Mouse (Mus musculus) limb, embryonic 11.5 days (tissue): ENCODE data around the gene Adamtsl5. TPM values are rescaled to one million over a fixed set of nuclear protein-coding genes. Genes with fewer than 3 reads are reported as not detected.
"Not testable (repeated sequence)": the region's sequence is repeated elsewhere in the genome, so short reads cannot be mapped to it uniquely, and the experiment has no call there.

ENCODE experiments used
- ATAC-seq: fragments of 200-750 bp; cut with Nextera tagmentation; 2 replicates; pipeline ENCODE4 v1.8.0; 2017; ENCODE audit warnings: low read depth; ENCODE audit not compliant: insufficient number of reproducible peaks, low FRiP score, low TSS enrichment
- DNase-seq: peaks from one replicate; pipeline ENCODE4 v3.0.0-alpha.2; 2015; ENCODE audit warnings: low spot score
- H3K27ac ChIP-seq: fragments of 300-500 bp; sonication (generic); replicated peaks from 2 replicates; pipeline ENCODE4 v1.5.1; 2014; ENCODE audit warnings: low read depth, mild to moderate bottlenecking, low read length
- H3K27me3 ChIP-seq: fragments of 300-500 bp; sonication (generic); 2 replicates; pipeline ENCODE4 v1.6.1; 2014; ENCODE audit warnings: mild to moderate bottlenecking, low read length, mixed read lengths; ENCODE audit not compliant: control insufficient read depth, insufficient read depth
- H3K36me3 ChIP-seq: fragments of 300-500 bp; sonication (generic); 2 replicates; pipeline ENCODE4 v1.6.1; 2014; ENCODE audit warnings: mild to moderate bottlenecking, low read length, moderate library complexity, mixed read lengths; ENCODE audit not compliant: control insufficient read depth, insufficient read depth
- H3K4me1 ChIP-seq: fragments of 300-500 bp; sonication (generic); 2 replicates; pipeline ENCODE4 v1.6.1; 2014; ENCODE audit warnings: low read length, mixed read lengths; ENCODE audit not compliant: control insufficient read depth, insufficient read depth
- H3K4me2 ChIP-seq: fragments of 300-500 bp; sonication (generic); 2 replicates; pipeline ENCODE4 v1.6.1; 2014; ENCODE audit warnings: low read depth, mild to moderate bottlenecking, moderate library complexity; ENCODE audit not compliant: severe bottlenecking
- H3K4me3 ChIP-seq: fragments of 300-500 bp; sonication (generic); 2 replicates; pipeline ENCODE4 v1.5.1; 2014; ENCODE audit warnings: low read depth, low read length
- H3K9ac ChIP-seq: fragments of 300-500 bp; sonication (generic); 2 replicates; pipeline ENCODE4 v1.6.1; 2014; ENCODE audit warnings: mild to moderate bottlenecking, low read length
- H3K9me3 ChIP-seq: fragments of 300-500 bp; sonication (generic); 2 replicates; pipeline ENCODE4 v1.6.1; 2016; ENCODE audit warnings: low read length; ENCODE audit not compliant: control insufficient read depth
- WGBS: fragments of 180-500 bp; shearing (Covaris S2); extraction: QIAGEN DNeasy Blood & Tissue Kit; methylation state at CpG from one replicate; pipeline ENCODE4 v1.1.7; 2014; 5-methylcytosine and 5-hydroxymethylcytosine counted together
- polyA plus RNA-seq: library from polyadenylated mRNA; unstranded; fragments of >200 nt; fragmentation: Nextera tagmentation; extraction: Ambion mirVana; gene quantifications from 2 replicates; pipeline ENCODE4 v1.2.1, GENCODE M21; 2014

Gene Adamtsl5
- polyA plus RNA-seq, 1 experiment from 2014 or later: 0.28 TPM

DNA sequence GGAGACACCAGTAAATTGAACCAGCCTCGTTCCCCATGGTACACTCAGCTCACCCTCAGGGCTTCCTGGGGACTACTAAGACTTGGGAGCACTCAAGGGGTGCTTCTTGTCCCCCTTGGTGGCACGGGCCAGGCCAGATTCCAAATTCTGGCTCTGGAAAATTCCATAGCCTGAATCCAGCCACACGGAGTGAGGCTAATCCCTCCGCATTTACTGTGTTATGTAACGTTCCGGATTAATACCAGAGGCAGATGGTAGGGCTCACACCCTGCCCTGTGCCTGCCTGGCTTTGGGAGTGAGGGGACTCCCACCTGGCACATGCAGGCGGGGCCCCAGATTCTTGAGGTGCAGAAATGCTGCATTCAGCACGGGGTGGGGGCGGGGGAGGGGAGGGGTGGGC is 7.2 kb upstream of the Adamtsl5 start:
- Histone ChIP-seq H3K27ac (no peak overlapping the region), H3K4me2 (0 out of 2 replicates have a peak overlapping the region, but pooled peaks have one; percentile 2), H3K9me3 (0 out of 2 replicates have a peak, but pooled peaks cover 3% of the 10 kb centered on the region), H3K36me3 (no peaks in the 10 kb centered on the region), H3K27me3 (peaks cover 81% of the 10 kb centered on the region), H3K9ac (no peak overlapping the region), H3K4me3 (no peak overlapping the region), H3K4me1 (peaks cover 9% of the 10 kb centered on the region)
- WGBS: 5% methylated on average over 9 of the region's 9 CpGs
- DNase-seq (no peak), ATAC-seq (no peak)

DNA sequence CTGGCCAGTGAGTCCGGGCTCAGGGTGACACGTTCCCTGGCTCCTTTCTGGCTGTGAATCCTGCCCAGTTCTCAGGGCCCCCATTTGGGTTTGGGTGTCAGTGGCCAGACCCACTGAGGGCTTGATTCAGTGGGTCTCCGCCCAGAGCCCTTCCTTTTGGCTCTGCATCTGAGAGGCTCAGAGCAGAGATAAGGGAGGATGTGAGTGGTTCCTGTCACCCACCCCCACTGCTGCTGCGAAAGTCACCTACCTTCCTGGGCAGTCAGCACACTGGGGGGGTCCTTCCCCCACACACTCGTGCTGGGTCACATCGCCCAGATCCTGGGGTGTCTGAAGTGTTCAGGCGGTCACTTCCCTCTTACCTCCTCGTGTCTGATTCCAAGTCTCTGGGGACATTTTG is 4.5 kb upstream of the Adamtsl5 start:
- Histone ChIP-seq H3K4me2 (no peak overlapping the region), H3K4me3 (no peak overlapping the region), H3K27me3 (peaks cover 92% of the 10 kb centered on the region), H3K27ac (no peak overlapping the region), H3K4me1 (peaks cover 20% of the 10 kb centered on the region), H3K9me3 (0 out of 2 replicates have a peak, but pooled peaks cover 3% of the 10 kb centered on the region), H3K9ac (no peak overlapping the region), H3K36me3 (no peaks in the 10 kb centered on the region)
- DNase-seq: no peak
- ATAC-seq: no peak
- 66% methylated on average over 8 of the region's 8 CpGs for WGBS

DNA sequence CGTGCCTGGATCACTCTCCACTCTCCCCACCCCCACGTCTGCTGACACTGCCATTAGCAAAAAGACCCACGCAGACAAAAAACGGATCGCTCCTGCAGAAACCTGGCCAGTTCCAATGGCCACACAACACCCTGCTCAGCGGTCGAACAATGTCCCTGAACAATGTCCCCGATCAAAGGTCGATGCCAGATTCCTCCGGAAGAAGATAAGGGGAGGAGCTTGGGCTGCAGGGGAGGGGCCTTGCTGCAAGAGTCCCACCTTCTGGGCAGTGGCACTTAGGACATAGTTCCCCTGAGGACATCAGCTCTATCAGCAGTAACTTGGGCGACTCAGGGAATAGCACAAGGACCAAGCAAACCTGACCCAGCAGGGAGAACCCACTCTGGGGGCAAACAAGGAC is 3.7 kb upstream of the Adamtsl5 start:
- ATAC-seq (no peak), DNase-seq (no peak)
- H3K36me3 ChIP-seq: no peaks in the 10 kb centered on the region
- H3K4me3 ChIP-seq: no peak overlapping the region
- H3K27ac ChIP-seq: no peak overlapping the region
- WGBS: 34% methylated on average over 11 of the region's 11 CpGs
- peaks cover 91% of the 10 kb centered on the region for H3K27me3 ChIP-seq
- H3K4me1 ChIP-seq: peaks cover 18% of the 10 kb centered on the region
- H3K9me3 ChIP-seq: 0 out of 2 replicates have a peak, but pooled peaks cover 3% of the 10 kb centered on the region
- no peak overlapping the region for H3K9ac ChIP-seq
- no peak overlapping the region for H3K4me2 ChIP-seq

DNA sequence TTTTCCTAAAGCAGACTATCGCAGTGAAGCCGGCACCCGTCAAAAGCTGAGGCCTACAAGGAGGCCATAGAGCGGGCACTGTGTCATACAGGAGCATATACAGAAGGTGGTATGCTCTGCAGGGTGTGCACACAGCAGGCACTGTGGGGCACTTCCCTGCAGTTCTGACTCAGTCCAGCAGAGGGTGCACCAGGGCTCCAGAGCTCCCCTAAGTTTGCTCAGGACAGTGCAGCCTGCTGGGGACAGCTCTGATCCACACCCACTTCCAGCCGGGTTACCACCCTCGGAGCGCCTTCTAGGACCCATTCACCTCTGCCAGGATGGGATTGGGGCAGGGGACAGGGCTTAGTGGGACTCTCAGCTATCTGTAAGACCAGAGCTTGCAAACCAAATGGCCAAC is 2.1 kb upstream of the Adamtsl5 start:
- peaks cover 90% of the 10 kb centered on the region for H3K27me3 ChIP-seq
- 2% methylated on average over 7 of the region's 7 CpGs for WGBS
- no peaks in the 10 kb centered on the region for H3K9me3 ChIP-seq
- ATAC-seq (peak; percentile 45; the same call in 1 of the 2 replicates), DNase-seq (peak; percentile 93)
- H3K27ac ChIP-seq: no peak overlapping the region
- H3K4me1 ChIP-seq: peaks cover 10% of the 10 kb centered on the region; the same call in 1 of the 2 replicates
- no peaks in the 10 kb centered on the region for H3K36me3 ChIP-seq
- no peak overlapping the region for H3K4me3 ChIP-seq
- H3K4me2 ChIP-seq: no peak overlapping the region
- no peak overlapping the region for H3K9ac ChIP-seq

DNA sequence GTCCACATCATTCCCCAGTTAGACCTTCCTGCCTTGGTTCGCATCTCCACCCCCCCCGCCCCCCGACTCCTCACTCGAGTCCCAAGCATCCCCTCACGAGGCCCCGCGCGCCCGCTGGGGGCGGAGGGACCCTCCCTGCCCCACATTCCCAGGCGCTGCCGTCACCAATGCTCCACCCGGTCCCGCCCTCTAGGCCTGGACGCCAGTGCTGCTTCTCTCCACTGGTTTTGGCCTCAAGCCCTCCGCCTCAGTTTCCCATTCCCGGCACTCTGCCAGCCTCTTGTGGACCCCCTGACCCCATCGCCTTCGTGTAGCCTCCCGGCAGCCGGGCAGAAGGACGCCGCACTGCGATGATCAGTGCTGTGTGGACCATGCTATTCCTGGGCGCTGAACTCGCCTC is 769 bp upstream of the Adamtsl5 start:
- peaks cover 91% of the 10 kb centered on the region for H3K27me3 ChIP-seq
- peak overlapping the region; percentile 31; the same call in 1 of the 2 replicates for H3K4me2 ChIP-seq
- H3K4me3 ChIP-seq: peak overlapping the region; percentile 2; the same call in 1 of the 2 replicates
- H3K4me1 ChIP-seq: peaks cover 10% of the 10 kb centered on the region; the same call in 1 of the 2 replicates
- WGBS: 21% methylated on average over 25 of the region's 26 CpGs
- H3K27ac ChIP-seq: no peak overlapping the region
- H3K9me3 ChIP-seq: no peaks in the 10 kb centered on the region
- no peak overlapping the region for H3K9ac ChIP-seq
- ATAC-seq: no peak
- no peaks in the 10 kb centered on the region for H3K36me3 ChIP-seq
- no peak for DNase-seq

DNA sequence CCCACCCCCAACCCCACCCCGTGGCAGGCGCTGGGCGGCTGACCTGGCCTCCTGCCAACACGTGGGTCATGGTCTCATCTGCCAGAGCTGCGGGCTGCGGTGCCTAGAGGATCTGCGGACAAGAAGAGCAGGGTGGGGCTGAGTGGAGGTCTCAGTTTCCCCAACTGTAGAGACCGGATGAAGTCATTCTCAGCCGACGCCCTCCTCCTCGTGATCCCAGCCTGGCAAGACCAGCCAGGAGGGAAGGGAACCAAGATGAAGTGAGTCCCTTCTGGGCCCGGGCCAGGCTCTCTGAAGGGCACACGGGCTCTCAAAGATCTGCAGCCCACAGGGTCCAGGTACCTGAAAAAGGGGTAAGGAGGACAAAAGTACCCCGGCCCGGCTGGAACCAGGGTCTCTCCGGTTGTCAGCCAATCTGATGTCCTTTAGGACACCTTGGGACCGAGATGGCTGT is 671 bp downstream of the Adamtsl5 start:
- DNase-seq (no peak), ATAC-seq (no peak)
- Histone ChIP-seq H3K4me1 (peaks cover 10% of the 10 kb centered on the region; the same call in 1 of the 2 replicates), H3K4me3 (no peak overlapping the region), H3K27ac (no peak overlapping the region), H3K9me3 (no peaks in the 10 kb centered on the region), H3K4me2 (no peak overlapping the region), H3K27me3 (peaks cover 95% of the 10 kb centered on the region), H3K36me3 (no peaks in the 10 kb centered on the region), H3K9ac (no peak overlapping the region)
- WGBS: 14% methylated on average over 16 of the region's 17 CpGs

DNA sequence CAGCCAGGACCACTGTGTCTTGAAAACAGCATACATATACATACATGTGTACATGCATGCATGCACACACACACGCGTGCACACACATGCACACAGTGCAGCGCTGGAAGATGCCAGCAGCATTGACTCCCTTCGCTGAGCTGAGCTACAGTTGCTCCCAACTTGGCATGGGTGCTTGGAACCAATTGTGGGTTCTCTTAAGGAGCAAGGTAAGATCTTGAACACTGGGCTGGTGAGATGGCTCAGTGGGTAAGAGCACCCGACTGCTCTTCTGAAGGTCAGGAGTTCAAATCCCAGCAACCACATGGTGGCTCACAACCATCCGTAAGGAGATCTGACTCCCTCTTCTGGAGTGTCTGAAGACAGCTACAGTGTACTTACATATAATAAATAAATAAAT is 2.3 kb downstream of the Adamtsl5 start:
- H3K27me3 ChIP-seq: peaks cover 96% of the 10 kb centered on the region
- not testable (repeated sequence) for H3K9me3 ChIP-seq, H3K4me3 ChIP-seq, H3K36me3 ChIP-seq, ATAC-seq, H3K4me2 ChIP-seq, H3K9ac ChIP-seq, DNase-seq, H3K27ac ChIP-seq
- 79% methylated on average over 5 of the region's 6 CpGs for WGBS
- peaks cover 17% of the 10 kb centered on the region for H3K4me1 ChIP-seq

DNA sequence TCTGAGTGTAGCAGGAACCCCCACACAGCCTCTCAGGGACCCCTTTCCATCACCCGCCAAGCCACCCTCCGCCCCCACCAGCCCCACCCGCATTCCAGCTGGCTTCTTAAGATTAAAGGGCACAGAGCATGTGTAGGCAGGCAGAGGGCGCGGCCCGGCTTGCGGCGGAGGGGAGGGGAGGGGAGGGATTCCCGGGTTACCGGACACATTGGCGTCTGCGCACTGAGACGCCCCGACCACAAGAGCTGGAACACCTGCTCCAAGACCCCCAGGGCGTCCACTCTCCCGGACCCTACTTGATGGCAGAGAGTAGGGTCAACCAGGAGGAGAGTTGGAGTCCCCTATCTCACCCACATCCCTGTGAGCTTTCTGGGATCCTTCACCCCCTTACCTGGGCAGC is 3.1 kb downstream of the Adamtsl5 start:
- H3K4me1 ChIP-seq: peaks cover 17% of the 10 kb centered on the region
- under 1% methylated on average over 16 of the region's 16 CpGs for WGBS

DNA sequence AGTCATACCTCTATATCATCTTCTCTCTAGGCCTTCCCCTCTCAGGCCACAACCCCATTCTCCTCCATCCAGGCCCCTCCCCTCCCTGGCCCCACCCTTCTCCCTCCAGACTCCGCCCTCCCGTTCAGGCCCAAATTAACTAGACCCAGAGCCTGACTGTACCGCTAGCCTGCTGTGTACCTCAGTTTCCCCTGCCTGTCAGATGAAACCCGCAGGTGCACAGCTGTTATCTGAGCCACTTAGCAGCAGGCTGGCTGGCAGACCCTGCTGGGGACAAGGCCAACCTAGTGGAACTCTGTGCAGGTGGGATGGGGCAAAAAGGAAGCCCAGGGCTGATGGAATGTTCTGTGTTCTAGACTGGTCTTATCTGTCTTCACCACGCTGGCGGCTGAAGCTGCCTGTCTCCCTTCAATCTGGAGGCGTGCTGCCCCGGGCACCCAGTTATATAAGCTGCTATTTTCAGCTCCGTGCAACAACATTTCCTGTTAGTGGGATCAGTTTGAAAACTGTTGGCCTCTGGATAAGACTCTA is 4.0 kb downstream of the Adamtsl5 start:
- no peak for DNase-seq

More for the DNA sequence above, 3.1 kb downstream of the Adamtsl5 start:
- Histone ChIP-seq H3K36me3 (no peaks in the 10 kb centered on the region), H3K27me3 (peaks cover 98% of the 10 kb centered on the region), H3K4me2 (no peak overlapping the region), H3K4me3 (no peak overlapping the region), H3K9me3 (no peaks in the 10 kb centered on the region), H3K27ac (no peak overlapping the region), H3K9ac (peak overlapping the region; percentile 7; the same call in 1 of the 2 replicates)
- ATAC-seq: no peak
- no peak for DNase-seq

More for the DNA sequence above, 4.0 kb downstream of the Adamtsl5 start:
- peaks cover 90% of the 10 kb centered on the region for H3K27me3 ChIP-seq
- no peak overlapping the region for H3K27ac ChIP-seq
- H3K36me3 ChIP-seq: no peaks in the 10 kb centered on the region
- H3K4me2 ChIP-seq: no peak overlapping the region
- H3K9me3 ChIP-seq: no peaks in the 10 kb centered on the region
- no peak overlapping the region for H3K9ac ChIP-seq
- H3K4me3 ChIP-seq: no peak overlapping the region
- H3K4me1 ChIP-seq: peaks cover 16% of the 10 kb centered on the region
- 42% methylated on average over 9 of the region's 9 CpGs for WGBS
- ATAC-seq: no peak
